Mouse (Mus musculus) layer of hippocampus, adult 2 months (tissue): ENCODE data around the gene Scgb1a1. TPM values are rescaled to one million over a fixed set of nuclear protein-coding genes. Genes with fewer than 3 reads are reported as not detected.
"Not testable (repeated sequence)": the region's sequence is repeated elsewhere in the genome, so short reads cannot be mapped to it uniquely, and the experiment has no call there.

ENCODE experiments used
- DNase-seq, 2 experiments: peaks; one replicate each; pipeline ENCODE4 v3.0.0; 2022; ENCODE audit warnings: low spot score in 2 of 2
- H3K27ac ChIP-seq: fragments of 200-600 bp; 2 replicates; pipeline ENCODE4 v1.8.1; 2022
- H3K4me3 ChIP-seq: fragments of 200-600 bp; 2 replicates; pipeline ENCODE4 v1.8.1; 2022; ENCODE audit warnings: mild to moderate bottlenecking
- CTCF ChIP-seq: fragments of 200-600 bp; conservative IDR thresholded peaks from 2 replicates; pipeline ENCODE4 v1.8.1; 2022; ENCODE audit warnings: antibody characterized with exemption, mild to moderate bottlenecking, moderate library complexity
- long read RNA-seq, 2 experiments: library from polyadenylated mRNA; stranded (forward); transcript quantifications; one replicate each; pipeline ENCODE4 v2.0.0; 2021; ENCODE audit warnings: borderline mapping rate in 2 of 2
- total RNA-seq, 2 experiments: library from RNA; stranded (reverse); gene quantifications; 2 replicates each; pipeline ENCODE4 v1.2.3; 2021

Scgb1a1 gene
- total RNA-seq: not detected
- long read RNA-seq, experiment 1: 0 reads
- long read RNA-seq, experiment 2: 0 reads

DNA sequence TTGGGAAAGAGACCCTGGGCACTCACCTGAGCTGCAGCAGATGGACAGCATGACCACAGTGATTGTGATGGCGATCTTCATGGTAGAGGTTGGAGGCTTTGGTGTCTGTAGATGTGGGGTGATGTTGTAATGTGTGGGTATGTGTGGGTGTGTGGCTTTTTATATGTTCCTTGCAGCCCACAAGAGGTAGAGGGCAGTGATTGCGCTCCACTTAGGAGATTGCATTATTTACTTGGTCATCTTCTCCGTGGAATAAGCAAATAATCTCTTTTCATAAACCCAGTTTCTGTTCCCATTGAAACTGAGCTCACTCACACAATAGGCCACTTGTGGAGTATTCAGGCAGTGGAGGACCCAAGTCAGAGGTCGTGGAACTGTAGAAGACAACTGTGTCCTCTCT is at the start of gene Scgb1a1:
Gene Scgb1a1 (minus strand): TSS at position 138 of the 400 bp plus-strand sequence.
- no peak for DNase-seq
- Histone ChIP-seq H3K4me3 (no peak within 1 kb of the TSS), H3K27ac (no peak within 1 kb of the TSS)
- TF ChIP-seq CTCF: no peak

DNA sequence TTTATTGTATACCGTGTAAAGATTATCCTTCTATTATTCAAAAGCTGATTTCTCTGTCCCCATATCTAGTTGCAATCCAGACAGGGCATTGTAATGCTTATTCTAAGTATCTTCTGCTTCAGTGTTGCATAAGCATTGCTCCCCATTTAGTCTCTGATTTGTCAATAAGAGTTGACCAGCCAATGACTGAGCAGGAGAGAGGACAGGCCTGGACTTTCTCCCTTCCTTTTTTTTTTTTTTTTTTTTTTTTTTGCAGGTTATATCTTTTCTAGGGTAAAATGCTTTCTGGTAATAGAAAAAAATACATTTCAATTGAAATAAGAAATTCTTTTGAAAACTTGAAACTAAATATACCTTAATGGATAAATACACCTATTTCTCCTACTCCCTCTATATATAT is 49.4 kb upstream of the Scgb1a1 start:
- no peak for TF ChIP-seq CTCF
- H3K27ac ChIP-seq: peak overlapping the region; percentile 95; the same call in 1 of the 2 replicates
- DNase-seq: no peak

DNA sequence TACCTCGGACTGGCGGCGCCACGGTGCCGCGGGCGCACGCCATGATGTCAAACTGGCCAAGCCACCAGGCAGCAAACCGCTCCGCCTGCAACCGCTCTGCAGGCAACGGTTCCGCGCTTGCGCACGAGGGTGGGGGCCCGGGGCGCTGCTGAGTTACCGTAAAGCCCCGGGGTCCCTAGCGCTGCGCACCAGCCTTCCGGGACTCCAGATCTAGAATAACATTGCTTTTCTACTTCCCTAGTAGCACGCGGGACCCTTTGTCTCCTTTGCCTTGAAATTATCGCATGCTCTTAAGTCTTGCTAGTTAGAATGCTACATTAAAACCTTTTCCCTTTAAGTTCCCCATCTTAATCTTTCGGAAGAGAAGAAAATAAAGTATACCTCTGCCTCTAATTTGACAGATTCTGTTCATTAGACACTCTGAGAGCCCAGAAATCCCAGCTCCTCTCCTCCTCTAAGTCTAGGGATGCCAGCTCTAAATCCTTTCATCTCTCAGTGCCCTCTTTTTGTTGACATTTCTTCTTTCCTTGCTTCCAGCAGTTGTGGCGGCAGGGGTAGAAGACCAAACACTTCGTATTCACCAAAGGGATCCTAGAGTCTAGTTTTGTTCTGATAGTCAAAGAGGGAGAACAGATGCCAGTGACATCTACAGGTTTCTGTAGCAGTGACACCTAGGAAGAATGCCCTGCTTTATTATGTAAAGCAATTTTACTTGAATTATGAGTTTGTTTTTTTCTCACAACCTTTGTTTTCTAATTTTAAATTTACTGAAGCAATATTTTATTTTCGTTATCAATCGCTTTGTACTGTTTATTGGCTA is 48.0 kb upstream of the Scgb1a1 start, which contains the start of gene Asrgl1:
Gene Asrgl1 (minus strand): TSS at position 125 of the 820 bp plus-strand sequence.
- Histone ChIP-seq H3K4me3 (peak within 1 kb of the TSS; percentile 64), H3K27ac (peak within 1 kb of the TSS; percentile 95)
- peak; percentile 19 for TF ChIP-seq CTCF
- DNase-seq: peak; percentile 91 to 94

More for the DNA sequence above, 49.4 kb upstream of the Scgb1a1 start:
- H3K4me3 ChIP-seq: no peak overlapping the region

DNA sequence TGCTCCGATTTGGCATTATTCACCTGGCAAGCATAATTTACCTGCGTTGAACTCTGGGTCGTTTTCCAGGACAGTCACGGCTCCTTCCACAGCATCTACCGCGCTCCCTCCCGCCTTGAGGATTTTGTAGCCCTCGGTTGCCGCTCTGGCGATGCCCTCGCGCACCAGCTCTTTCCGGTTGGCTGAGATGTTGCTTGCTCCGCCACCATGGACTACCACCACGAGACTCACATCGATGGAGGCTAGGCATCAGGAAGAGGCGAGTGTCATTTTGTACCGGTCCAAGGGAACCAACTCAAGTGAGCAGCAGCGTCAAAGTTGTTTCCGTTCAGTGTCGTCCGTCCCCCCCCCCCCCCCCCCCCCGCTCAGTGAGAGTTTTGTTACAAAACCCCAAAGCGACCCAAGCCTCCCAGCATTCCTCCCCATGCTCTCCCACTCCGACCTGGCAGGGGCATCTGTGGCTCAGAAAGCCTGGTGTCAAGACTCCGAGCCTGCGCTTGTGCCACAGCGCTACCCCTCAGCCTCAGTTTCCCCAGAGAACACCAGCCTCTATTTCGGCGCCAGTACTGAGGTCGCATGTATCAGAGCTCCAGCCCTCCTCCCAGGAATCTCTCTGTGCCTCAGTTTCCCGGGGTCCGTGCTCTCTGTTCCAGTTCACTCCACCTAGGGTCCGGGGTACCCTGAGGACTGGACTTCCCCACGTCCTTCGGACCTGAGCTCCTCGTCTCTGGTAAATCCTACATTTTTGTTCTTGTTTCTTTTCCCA is 47.2 kb upstream of the Scgb1a1 start:
- no peak for DNase-seq
- Histone ChIP-seq H3K4me3 (peak overlapping the region; percentile 64), H3K27ac (peak overlapping the region; percentile 95)
- no peak for TF ChIP-seq CTCF

DNA sequence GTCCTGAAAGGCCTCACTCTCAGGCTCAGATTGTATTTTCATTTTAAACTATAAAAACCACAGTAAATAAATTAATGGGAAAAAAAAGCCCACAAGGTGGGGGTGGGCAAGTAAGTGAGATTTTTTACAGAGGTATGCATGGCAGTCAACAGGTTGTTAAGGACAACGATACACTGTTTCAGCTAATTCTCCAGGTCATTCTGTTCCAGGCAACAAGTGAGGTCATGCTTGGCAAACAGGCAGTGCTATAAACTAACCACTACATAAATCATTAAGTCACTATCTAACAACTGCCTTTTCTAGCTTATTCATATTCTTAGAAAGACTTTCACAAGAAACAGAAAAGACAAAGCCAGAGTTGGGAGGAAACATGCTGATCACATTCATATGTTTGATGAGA is 42.2 kb upstream of the Scgb1a1 start:
- no peak for TF ChIP-seq CTCF
- H3K27ac ChIP-seq: no peak overlapping the region
- peak overlapping the region; percentile 64 for H3K4me3 ChIP-seq

DNA sequence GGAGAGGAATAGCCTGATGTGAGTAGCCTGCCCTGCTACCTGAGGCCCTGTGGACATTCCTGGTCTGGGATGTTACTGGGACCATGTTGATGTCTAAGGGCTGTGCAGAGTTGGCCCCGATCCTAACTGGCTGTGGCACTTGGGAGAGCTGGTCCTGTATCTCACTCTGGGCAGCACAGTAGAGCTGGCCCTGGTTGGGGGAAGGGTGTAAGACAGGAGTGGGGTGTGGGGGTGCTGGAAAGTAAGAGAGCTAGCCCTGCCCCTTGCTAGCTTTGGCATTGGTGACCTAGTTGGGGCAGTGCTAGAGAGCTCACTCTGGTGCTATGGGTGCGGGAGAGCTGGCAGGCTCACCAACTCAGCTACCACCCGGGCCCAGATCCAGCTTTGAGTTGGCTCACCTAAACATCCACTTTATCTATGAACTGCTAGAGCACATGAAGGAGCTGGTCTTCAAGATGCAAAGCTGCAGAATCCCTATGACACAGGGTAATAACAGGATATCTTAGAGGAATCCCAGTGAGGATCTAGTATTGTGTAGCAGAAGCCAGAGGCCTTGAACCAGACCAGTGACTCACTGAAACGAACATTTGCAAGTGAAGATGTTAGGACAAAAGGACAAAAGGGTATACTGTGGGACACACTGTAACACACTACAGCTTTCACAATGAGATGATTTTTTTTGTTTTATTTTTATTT is 40.9 kb upstream of the Scgb1a1 start:
- H3K27ac ChIP-seq: no peak overlapping the region
- no peak for DNase-seq
- no peak for TF ChIP-seq CTCF
- H3K4me3 ChIP-seq: no peak overlapping the region

More for the DNA sequence above, 42.2 kb upstream of the Scgb1a1 start:
- DNase-seq: no peak

DNA sequence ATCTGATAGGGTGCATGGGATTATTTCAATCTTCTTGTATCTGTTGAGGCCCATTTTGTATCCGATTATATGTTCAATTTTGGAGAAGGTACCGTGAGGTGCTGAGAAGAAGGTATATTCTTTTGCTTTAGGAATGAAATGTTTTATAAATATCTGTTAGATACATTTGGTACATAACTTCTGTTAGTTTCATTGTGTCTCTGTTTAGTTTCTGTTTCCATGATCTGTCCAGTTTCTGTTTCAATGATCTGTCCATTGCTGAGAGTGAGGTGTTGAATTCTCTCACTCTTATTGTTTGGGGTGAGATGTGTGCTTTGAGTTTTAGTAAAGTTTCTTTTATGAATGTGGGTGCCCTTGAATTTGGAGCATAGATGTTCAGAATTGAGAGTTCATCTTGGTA is 36.2 kb upstream of the Scgb1a1 start:
- H3K27ac ChIP-seq, DNase-seq, H3K4me3 ChIP-seq: not testable (repeated sequence)

DNA sequence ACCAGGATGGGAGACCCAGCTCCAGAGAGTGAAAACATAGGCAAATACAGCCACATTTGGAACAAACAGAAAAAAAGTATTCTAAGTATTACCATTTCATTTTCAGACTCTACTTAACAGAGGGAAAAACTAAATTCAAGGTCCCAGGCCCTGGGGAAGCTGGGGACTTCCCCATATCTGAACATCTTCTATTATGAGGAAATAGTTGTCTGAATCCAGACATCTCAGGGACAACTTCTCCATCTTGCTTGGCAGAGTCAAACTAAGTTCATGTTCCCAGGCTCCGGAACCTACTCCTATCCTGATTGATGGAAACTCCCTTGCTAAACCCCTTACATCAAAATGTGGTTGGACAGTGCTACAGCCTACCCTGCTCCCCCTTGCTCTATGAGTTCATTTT is 34.6 kb upstream of the Scgb1a1 start:
- DNase-seq: no peak
- no peak overlapping the region for H3K4me3 ChIP-seq
- TF ChIP-seq CTCF: no peak
- H3K27ac ChIP-seq: no peak overlapping the region

DNA sequence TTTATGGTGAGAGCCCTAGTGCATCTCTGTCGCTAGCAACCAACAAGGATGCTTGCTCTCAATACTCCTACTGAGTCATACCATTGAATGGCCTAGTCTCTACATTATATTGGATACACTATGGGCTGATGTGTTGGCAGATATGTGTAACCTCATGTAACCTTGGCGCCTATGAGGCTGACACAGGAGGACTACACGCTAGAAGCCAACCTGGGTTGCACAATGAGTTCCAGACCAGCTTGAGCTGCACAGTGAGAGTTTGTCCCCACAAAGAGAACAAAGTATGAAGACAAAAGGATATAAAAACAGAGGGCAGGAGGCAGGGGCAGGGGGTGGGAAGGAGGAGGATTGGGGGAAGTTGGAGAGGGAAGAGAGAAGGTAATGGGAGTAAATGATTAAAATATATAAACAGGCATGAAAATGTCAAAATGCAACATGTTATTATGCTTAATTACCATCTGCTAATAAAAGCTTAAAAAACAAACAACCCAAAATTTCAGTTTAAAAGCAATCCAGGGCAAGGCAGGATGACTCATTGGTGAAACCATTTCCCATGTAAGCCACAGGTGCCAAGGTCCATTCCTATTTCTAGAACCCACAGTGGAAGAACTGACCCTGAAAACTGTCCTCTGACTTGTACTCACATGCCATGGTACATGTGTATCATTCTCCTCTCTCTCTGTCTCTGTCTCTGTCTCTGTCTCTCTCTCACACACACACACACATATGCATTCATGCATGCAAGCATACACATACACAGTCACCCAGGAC is 32.1 kb upstream of the Scgb1a1 start:
- Histone ChIP-seq H3K4me3 (no peak overlapping the region), H3K27ac (no peak overlapping the region)
- no peak for TF ChIP-seq CTCF
- DNase-seq: no peak

DNA sequence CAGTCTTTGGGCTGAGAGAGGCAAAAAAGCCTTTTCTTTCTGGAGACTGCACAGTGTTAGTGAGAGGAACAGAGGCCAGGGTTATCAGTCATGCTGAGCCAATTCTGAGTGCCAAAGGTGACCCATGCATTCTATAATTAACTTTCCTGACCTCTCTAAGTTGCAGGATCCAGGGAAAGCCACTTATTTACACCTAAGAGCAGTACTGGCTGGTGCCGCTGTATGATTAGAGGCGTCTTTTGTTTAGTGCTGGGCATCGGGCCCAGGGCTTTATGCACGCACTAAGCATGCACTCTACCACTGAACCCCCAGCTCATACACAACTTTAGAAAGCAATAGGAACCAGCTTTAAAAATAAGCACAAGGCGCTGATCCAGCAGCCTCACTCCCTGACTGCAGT is 29.5 kb upstream of the Scgb1a1 start:
- Histone ChIP-seq H3K27ac (no peak overlapping the region), H3K4me3 (no peak overlapping the region)
- no peak for TF ChIP-seq CTCF
- DNase-seq: no peak

DNA sequence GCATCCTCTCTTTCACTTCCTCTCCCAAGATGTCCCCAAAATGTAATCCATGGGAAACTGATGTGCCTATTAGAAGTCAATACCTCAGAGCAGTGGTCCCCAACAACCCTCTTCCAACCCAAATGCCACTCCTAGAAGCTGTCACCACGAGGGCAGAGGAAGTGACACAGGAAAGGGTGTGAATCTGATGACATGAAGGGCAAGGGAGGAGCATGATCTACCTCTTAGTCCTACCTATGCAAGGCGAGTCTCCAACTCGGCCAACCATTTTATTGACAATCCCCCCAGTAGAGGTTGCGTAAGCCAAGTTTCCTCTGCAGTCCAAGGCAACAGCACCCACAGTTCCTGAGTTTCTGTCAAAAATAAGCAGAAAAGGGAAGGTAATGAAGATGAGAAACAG is 28.5 kb upstream of the Scgb1a1 start:
- no peak overlapping the region for H3K4me3 ChIP-seq
- no peak for DNase-seq
- no peak for TF ChIP-seq CTCF
- no peak overlapping the region for H3K27ac ChIP-seq

DNA sequence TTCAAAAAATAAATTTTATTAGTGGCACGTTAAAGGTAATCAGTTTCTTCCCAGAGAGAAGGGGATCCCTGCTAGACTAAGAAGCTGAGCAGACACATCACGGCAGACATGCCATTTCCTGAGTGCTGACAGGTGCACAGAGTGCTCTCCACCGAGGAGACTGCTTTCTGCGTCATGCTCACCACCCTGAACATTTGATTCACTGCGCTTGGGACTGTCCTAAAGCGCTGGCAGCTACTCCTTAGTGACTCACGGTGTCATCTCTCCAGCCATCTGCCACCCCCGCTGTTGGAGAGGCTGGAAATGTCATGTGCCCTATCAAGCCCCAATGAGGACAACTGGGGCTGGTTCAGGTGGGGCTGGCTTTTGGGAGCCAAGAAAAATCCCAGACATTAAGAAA is 24.3 kb upstream of the Scgb1a1 start:
- Histone ChIP-seq H3K27ac (no peak overlapping the region), H3K4me3 (no peak overlapping the region)
- DNase-seq: no peak
- TF ChIP-seq CTCF: no peak
